ENCODE assay signal across 22 mouse cellular contexts in genomic region chr9:41099897-41100296, GRCm38 (mm10).
DNase-seq lines count a peak whose midpoint lies in the region; ATAC-seq and TF ChIP-seq lines count a peak whose summit lies in the region.
"Had no signal": no experiment of that assay in that cellular context is flagged by ENCODE, and none has a peak within 500 bp of the region (broad histone marks: within the 10 kb centered on the region; RNA-seq: fewer than 3 reads in every experiment).

No protein-coding gene starts in this region.

- H3K36me3 ChIP-seq in forebrain, postnatal 0 days (ENCODE audit: insufficient read depth), result no peaks in the 10 kb centered on the region
- no peaks in the 10 kb centered on the region for H3K36me3 ChIP-seq in forebrain, embryonic 12.5 days (replicated peaks)
- no peaks in the 10 kb centered on the region for H3K36me3 ChIP-seq in neural tube, embryonic 13.5 days
- H3K36me3 ChIP-seq in hindbrain, postnatal 0 days (ENCODE audit: insufficient read depth, low read length), result no peaks in the 10 kb centered on the region
- no peaks in the 10 kb centered on the region for H3K36me3 ChIP-seq in neural tube, embryonic 15.5 days
- no peaks in the 10 kb centered on the region for H3K36me3 ChIP-seq in heart, embryonic 12.5 days
- H3K36me3 ChIP-seq: heart, embryonic 15.5 days; liver, embryonic 12.5 days; neural tube, embryonic 12.5 days had no signal

- H3K9me3 ChIP-seq in forebrain, postnatal 0 days (ENCODE audit: low read length), result no peaks in the 10 kb centered on the region
- no peaks in the 10 kb centered on the region for H3K9me3 ChIP-seq in forebrain, embryonic 12.5 days
- no peaks in the 10 kb centered on the region for H3K9me3 ChIP-seq in neural tube, embryonic 13.5 days
- H3K9me3 ChIP-seq in hindbrain, postnatal 0 days (ENCODE audit: low read length), result no peaks in the 10 kb centered on the region
- no peaks in the 10 kb centered on the region for H3K9me3 ChIP-seq in neural tube, embryonic 15.5 days (replicated peaks)
- H3K9me3 ChIP-seq in heart, embryonic 12.5 days (replicated peaks), result no peaks in the 10 kb centered on the region
- H3K9me3 ChIP-seq: heart, embryonic 15.5 days; liver, embryonic 12.5 days; megakaryocyte, embryonic 14.5 days; neural tube, embryonic 12.5 days had no signal

- H3K9ac ChIP-seq in forebrain, postnatal 0 days, result no peak overlapping the region
- H3K9ac ChIP-seq in forebrain, embryonic 12.5 days, result no peak overlapping the region
- H3K9ac ChIP-seq in neural tube, embryonic 13.5 days, result no peak overlapping the region
- H3K9ac ChIP-seq in hindbrain, postnatal 0 days (replicated peaks; ENCODE audit: low read length), result no peak overlapping the region
- no peak overlapping the region for H3K9ac ChIP-seq in neural tube, embryonic 15.5 days (replicated peaks)
- H3K9ac ChIP-seq in heart, embryonic 12.5 days, result no peak overlapping the region
- H3K9ac ChIP-seq: heart, embryonic 15.5 days; liver, embryonic 12.5 days; neural tube, embryonic 12.5 days had no signal

- DNase-seq in forebrain, postnatal 0 days, result no peak
- no peak for DNase-seq in neural tube, embryonic 10.5 days (ENCODE audit: extremely low spot score, low spot score)
- DNase-seq in hindbrain, postnatal 0 days (ENCODE audit: low spot score), result no peak
- DNase-seq in cerebellum, postnatal 10 days, result no peak
- DNase-seq: adrenal gland, postnatal 10 days; cerebellum, adult 18-20 months; gastrocnemius, postnatal 10 days; heart, adult 18-20 months; kidney, adult 11 months; kidney, postnatal 10 days; lung, adult 2 months; right cerebral cortex, postnatal 25 days had no signal

- H3K4me3 ChIP-seq in forebrain, postnatal 0 days (ENCODE audit: low read depth, low read length), result no peak overlapping the region
- no peak overlapping the region for H3K4me3 ChIP-seq in forebrain, embryonic 12.5 days (replicated peaks)
- no peak overlapping the region for H3K4me3 ChIP-seq in neural tube, embryonic 13.5 days
- no peak overlapping the region for H3K4me3 ChIP-seq in hindbrain, postnatal 0 days (ENCODE audit: low read length)
- H3K4me3 ChIP-seq in neural tube, embryonic 15.5 days (replicated peaks), result no peak overlapping the region
- no peak overlapping the region for H3K4me3 ChIP-seq in heart, embryonic 12.5 days
- H3K4me3 ChIP-seq: heart, embryonic 15.5 days; liver, embryonic 12.5 days; neural tube, embryonic 12.5 days had no signal

- no peaks in the 10 kb centered on the region for H3K4me1 ChIP-seq in forebrain, postnatal 0 days (ENCODE audit: insufficient read depth)
- 0 out of 2 replicates have a peak, but pooled peaks cover 3% of the 10 kb centered on the region for H3K4me1 ChIP-seq in forebrain, embryonic 12.5 days
- H3K4me1 ChIP-seq in neural tube, embryonic 13.5 days (replicated peaks), result peaks cover 20% of the 10 kb centered on the region; the same call in 1 of the 2 replicates
- H3K4me1 ChIP-seq in hindbrain, postnatal 0 days (ENCODE audit: insufficient read depth, low read length), result peaks cover 8% of the 10 kb centered on the region; the same call in 1 of the 2 replicates
- H3K4me1 ChIP-seq in neural tube, embryonic 15.5 days, result peaks cover 8% of the 10 kb centered on the region
- H3K4me1 ChIP-seq in heart, embryonic 12.5 days (replicated peaks), result peaks cover 44% of the 10 kb centered on the region
- H3K4me1 ChIP-seq: neural tube, embryonic 12.5 days had no signal

- 76% methylated on average over 8 of the region's 8 CpGs for WGBS in forebrain, postnatal 0 days
- 84% methylated on average over 8 of the region's 8 CpGs for WGBS in forebrain, embryonic 12.5 days
- 79% methylated on average over 8 of the region's 8 CpGs for WGBS in neural tube, embryonic 13.5 days
- WGBS in hindbrain, postnatal 0 days, result 65% methylated on average over 8 of the region's 8 CpGs
- WGBS in neural tube, embryonic 15.5 days, result 75% methylated on average over 8 of the region's 8 CpGs
- 78% methylated on average over 8 of the region's 8 CpGs for WGBS in heart, embryonic 12.5 days

- 0 out of 2 replicates have a peak overlapping the region, but pooled peaks have one; percentile 16 for H3K27ac ChIP-seq in forebrain, postnatal 0 days (ENCODE audit: low read depth, low read length)
- no peak overlapping the region for H3K27ac ChIP-seq in forebrain, embryonic 12.5 days
- H3K27ac ChIP-seq in neural tube, embryonic 13.5 days (replicated peaks), result peak overlapping the region; percentile 56
- peak overlapping the region; percentile 18; the same call in 1 of the 2 replicates for H3K27ac ChIP-seq in hindbrain, postnatal 0 days
- H3K27ac ChIP-seq in neural tube, embryonic 15.5 days (replicated peaks), result peak overlapping the region; percentile 67
- H3K27ac ChIP-seq in heart, embryonic 12.5 days (ENCODE audit: poor library complexity, severe bottlenecking), result no peak overlapping the region
- H3K27ac ChIP-seq: heart, embryonic 15.5 days; liver, embryonic 12.5 days; neural tube, embryonic 12.5 days; stomach, postnatal 0 days had no signal

- H3K4me2 ChIP-seq in forebrain, postnatal 0 days (ENCODE audit: low read depth), result no peak overlapping the region
- no peak overlapping the region for H3K4me2 ChIP-seq in forebrain, embryonic 12.5 days
- H3K4me2 ChIP-seq in neural tube, embryonic 13.5 days, result no peak overlapping the region
- H3K4me2 ChIP-seq in hindbrain, postnatal 0 days (ENCODE audit: low read depth, low read length), result no peak overlapping the region
- no peak overlapping the region for H3K4me2 ChIP-seq in neural tube, embryonic 15.5 days
- H3K4me2 ChIP-seq in heart, embryonic 12.5 days, result no peak overlapping the region
- H3K4me2 ChIP-seq: heart, embryonic 15.5 days; liver, embryonic 12.5 days; neural tube, embryonic 12.5 days had no signal

- TF ChIP-seq CTCF in forebrain, postnatal 0 days (IDR thresholded peaks at IDR 0.05; ENCODE audit: low read depth), result no peak
- TF ChIP-seq CTCF in hindbrain, postnatal 0 days (IDR thresholded peaks at IDR 0.05; ENCODE audit: low read depth), result no peak

- peak; percentile 25; the same call in 1 of the 2 replicates for ATAC-seq in forebrain, postnatal 0 days
- no peak for ATAC-seq in forebrain, embryonic 12.5 days (ENCODE audit: low FRiP score)
- ATAC-seq in neural tube, embryonic 13.5 days (ENCODE audit: low read depth), result peak; percentile 32; the same call in 1 of the 2 replicates
- ATAC-seq in hindbrain, postnatal 0 days, result peak; percentile 29; the same call in 1 of the 2 replicates
- ATAC-seq in neural tube, embryonic 15.5 days (ENCODE audit: low FRiP score), result no peak
- no peak for ATAC-seq in heart, embryonic 12.5 days (ENCODE audit: insufficient number of reproducible peaks, low FRiP score)
- ATAC-seq: liver, embryonic 12.5 days had no signal

- no peaks in the 10 kb centered on the region for H3K27me3 ChIP-seq in forebrain, postnatal 0 days (ENCODE audit: insufficient read depth, low read length)
- H3K27me3 ChIP-seq in forebrain, embryonic 12.5 days, result no peaks in the 10 kb centered on the region
- H3K27me3 ChIP-seq in neural tube, embryonic 13.5 days, result no peaks in the 10 kb centered on the region
- H3K27me3 ChIP-seq in hindbrain, postnatal 0 days (ENCODE audit: insufficient read depth, low read length), result no peaks in the 10 kb centered on the region
- H3K27me3 ChIP-seq in neural tube, embryonic 15.5 days (replicated peaks), result no peaks in the 10 kb centered on the region
- H3K27me3 ChIP-seq in heart, embryonic 12.5 days (replicated peaks), result no peaks in the 10 kb centered on the region
- H3K27me3 ChIP-seq: heart, embryonic 15.5 days; megakaryocyte, embryonic 14.5 days; neural tube, embryonic 12.5 days; Patski had no signal

Comparison
In these comparisons a context has a peak if more than half of its experiments do, and no peak if none do; other contexts are left out.
1. ATAC-seq: peak in forebrain, postnatal 0 days (single experiment), neural tube, embryonic 13.5 days (single experiment) and hindbrain, postnatal 0 days (single experiment); none in forebrain, embryonic 12.5 days (single experiment), neural tube, embryonic 15.5 days (single experiment) and heart, embryonic 12.5 days (single experiment).
2. H3K27ac ChIP-seq: peak in forebrain, postnatal 0 days (single experiment), neural tube, embryonic 13.5 days (single experiment), hindbrain, postnatal 0 days (single experiment) and neural tube, embryonic 15.5 days (single experiment); none in forebrain, embryonic 12.5 days (single experiment) and heart, embryonic 12.5 days (single experiment).